Comparison of ENCODE assay signal across 17 mouse cellular contexts in genomic region chr13:34054391-34054790, GRCm38 (mm10). TPM values are rescaled to one million over a fixed set of nuclear protein-coding genes. Genes with fewer than 3 reads are reported as not detected.
DNase-seq lines count a peak whose midpoint lies in the region; ATAC-seq and TF ChIP-seq lines count a peak whose summit lies in the region.
"Had no signal": no experiment of that assay in that cellular context is flagged by ENCODE, and none has a peak within 500 bp of the region (broad histone marks: within the 10 kb centered on the region; RNA-seq: fewer than 3 reads in every experiment).

No protein-coding gene starts in this region.

- peak; percentile 31 for DNase-seq in lung, embryonic 14.5 days
- DNase-seq in lung, postnatal 4 days, result no peak
- DNase-seq in adrenal gland, postnatal 36 days, result peak; percentile 30 to 48
- no peak for DNase-seq in spleen, adult 12 weeks (ENCODE audit: low spot score)
- DNase-seq: cerebellum, adult 11-12 months; gastrocnemius, postnatal 25 days; left cerebral cortex, postnatal 4 days; retina, postnatal 1 day; thymus, postnatal 14 days had no signal

- H3K9me3 ChIP-seq in heart, embryonic 15.5 days (replicated peaks), result no peaks in the 10 kb centered on the region
- H3K9me3 ChIP-seq in heart, embryonic 11.5 days (replicated peaks; ENCODE audit: control insufficient read depth, low read length), result no peaks in the 10 kb centered on the region
- no peaks in the 10 kb centered on the region for H3K9me3 ChIP-seq in lung, embryonic 14.5 days (ENCODE audit: low read depth, low read length)
- no peaks in the 10 kb centered on the region for H3K9me3 ChIP-seq in liver, embryonic 12.5 days (replicated peaks)

- H3K36me3 ChIP-seq in heart, embryonic 15.5 days, result peaks cover 20% of the 10 kb centered on the region; the same call in 1 of the 2 replicates
- peaks cover 13% of the 10 kb centered on the region for H3K36me3 ChIP-seq in heart, embryonic 11.5 days (ENCODE audit: control insufficient read depth, insufficient read depth, low read length)
- H3K36me3 ChIP-seq in lung, embryonic 14.5 days (ENCODE audit: insufficient read depth), result peaks cover 18% of the 10 kb centered on the region; the same call in 1 of the 2 replicates
- H3K36me3 ChIP-seq in liver, embryonic 12.5 days, result peaks cover 15% of the 10 kb centered on the region; the same call in 1 of the 2 replicates

- H3K9ac ChIP-seq in heart, embryonic 15.5 days, result no peak overlapping the region
- H3K9ac ChIP-seq in heart, embryonic 11.5 days (ENCODE audit: low read depth, low read length), result no peak overlapping the region
- H3K9ac ChIP-seq in lung, embryonic 14.5 days, result no peak overlapping the region
- no peak overlapping the region for H3K9ac ChIP-seq in liver, embryonic 12.5 days
- H3K9ac ChIP-seq: hindbrain, embryonic 13.5 days had no signal

- H3K27ac ChIP-seq in heart, embryonic 15.5 days, result no peak overlapping the region
- H3K27ac ChIP-seq in heart, embryonic 11.5 days (ENCODE audit: low read depth, low read length), result no peak overlapping the region
- H3K27ac ChIP-seq in lung, embryonic 14.5 days (ENCODE audit: low read depth), result peak overlapping the region; percentile 71
- peak overlapping the region; percentile 66 for H3K27ac ChIP-seq in liver, embryonic 12.5 days
- H3K27ac ChIP-seq: forebrain, embryonic 10.5 days; hindbrain, embryonic 13.5 days had no signal

- H3K4me2 ChIP-seq in heart, embryonic 15.5 days, result no peak overlapping the region
- no peak overlapping the region for H3K4me2 ChIP-seq in heart, embryonic 11.5 days
- H3K4me2 ChIP-seq in lung, embryonic 14.5 days, result no peak overlapping the region
- no peak overlapping the region for H3K4me2 ChIP-seq in liver, embryonic 12.5 days
- H3K4me2 ChIP-seq: hindbrain, embryonic 13.5 days; midbrain, embryonic 11.5 days had no signal

- TF ChIP-seq CTCF in lung, embryonic 14.5 days (IDR thresholded peaks at IDR 0.05; ENCODE audit: low read depth), result no peak

- H3K27me3 ChIP-seq in heart, embryonic 15.5 days, result no peaks in the 10 kb centered on the region
- H3K27me3 ChIP-seq in heart, embryonic 11.5 days (ENCODE audit: control insufficient read depth, insufficient read depth, low read length), result no peaks in the 10 kb centered on the region
- H3K27me3 ChIP-seq in lung, embryonic 14.5 days (ENCODE audit: insufficient read depth, low read length), result no peaks in the 10 kb centered on the region
- H3K27me3 ChIP-seq in liver, embryonic 12.5 days (replicated peaks), result no peaks in the 10 kb centered on the region
- H3K27me3 ChIP-seq: hindbrain, embryonic 13.5 days had no signal

- H3K4me1 ChIP-seq in heart, embryonic 15.5 days (replicated peaks), result no peaks in the 10 kb centered on the region
- H3K4me1 ChIP-seq in heart, embryonic 11.5 days (ENCODE audit: control insufficient read depth, insufficient read depth, low read length), result no peaks in the 10 kb centered on the region
- no peaks in the 10 kb centered on the region for H3K4me1 ChIP-seq in lung, embryonic 14.5 days (ENCODE audit: insufficient read depth)
- H3K4me1 ChIP-seq in liver, embryonic 12.5 days, result no peaks in the 10 kb centered on the region
- H3K4me1 ChIP-seq: hindbrain, embryonic 13.5 days had no signal

- 71% methylated on average over 4 of the region's 4 CpGs for WGBS in heart, embryonic 15.5 days
- 57% methylated on average over 4 of the region's 4 CpGs for WGBS in heart, embryonic 11.5 days (ENCODE audit: insufficient replicate concordance)
- WGBS in lung, embryonic 14.5 days, result 60% methylated on average over 4 of the region's 4 CpGs
- WGBS in liver, embryonic 12.5 days (ENCODE audit: insufficient replicate concordance), result 61% methylated on average over 4 of the region's 4 CpGs

- no peak overlapping the region for H3K4me3 ChIP-seq in heart, embryonic 15.5 days
- H3K4me3 ChIP-seq in heart, embryonic 11.5 days (ENCODE audit: low read depth, low read length), result no peak overlapping the region
- no peak overlapping the region for H3K4me3 ChIP-seq in lung, embryonic 14.5 days (ENCODE audit: low read depth, low read length)
- no peak overlapping the region for H3K4me3 ChIP-seq in liver, embryonic 12.5 days
- H3K4me3 ChIP-seq: forebrain, embryonic 10.5 days; hindbrain, embryonic 13.5 days; myocyte had no signal

- ATAC-seq in heart, embryonic 15.5 days (replicated peaks; ENCODE audit: insufficient number of reproducible peaks, insufficient read depth, low FRiP score, low read depth), result 0 out of 2 replicates have a peak, but pooled peaks have one; percentile 18
- no peak for ATAC-seq in heart, embryonic 11.5 days (replicated peaks; ENCODE audit: insufficient number of reproducible peaks, low FRiP score, low TSS enrichment)
- ATAC-seq in lung, embryonic 14.5 days (ENCODE audit: insufficient read depth), result peak; percentile 81
- ATAC-seq in liver, embryonic 12.5 days, result peak; percentile 62
- no peak for ATAC-seq in inflammation-experienced regulatory T-cells, adult 6 months

RNA-seq across cellular contexts. Expression of gene Bphl, which starts 17.0 kb away (rescaled TPM):
- 46.4 and 51.8 TPM in 2 replicates for polyA plus RNA-seq in heart, embryonic 15.5 days (2015; fragmentation: Nextera tagmentation; extraction: Ambion mirVana)
- 42.4 and 44.8 TPM in 2 replicates for polyA plus RNA-seq in heart, embryonic 11.5 days (2014; fragmentation: Nextera tagmentation; extraction: Ambion mirVana)
- 46.8 and 49.0 TPM in 2 replicates for polyA plus RNA-seq in lung, embryonic 14.5 days (2014; fragmentation: Nextera tagmentation; extraction: Ambion mirVana)
- total RNA-seq in adrenal gland, postnatal 36 days (2021), result 10 to 100 TPM; 89.7 to 98.7 TPM
- 29.2 and 29.3 TPM in 2 replicates for polyA plus RNA-seq in liver, embryonic 12.5 days (2016; fragmentation: Nextera tagmentation; extraction: Ambion mirVana)
- polyA plus RNA-seq in inflammation-experienced regulatory T-cells, adult 6 months (2017; shearing (Covaris generic)), result 10 to 100 TPM; 11.8 to 33.6 (median 31.4) TPM

RNA-seq across cellular contexts. Expression of gene Tubb2a, which starts 23.4 kb away (rescaled TPM):
- polyA plus RNA-seq in heart, embryonic 15.5 days (2015; fragmentation: Nextera tagmentation; extraction: Ambion mirVana), result 136 and 170 TPM in 2 replicates
- polyA plus RNA-seq in heart, embryonic 11.5 days (2014; fragmentation: Nextera tagmentation; extraction: Ambion mirVana), result 96.2 and 112 TPM in 2 replicates
- 164 and 169 TPM in 2 replicates for polyA plus RNA-seq in lung, embryonic 14.5 days (2014; fragmentation: Nextera tagmentation; extraction: Ambion mirVana)
- 10 to 100 TPM; 24.6 to 42.9 TPM for total RNA-seq in adrenal gland, postnatal 36 days (2021)
- polyA plus RNA-seq in liver, embryonic 12.5 days (2016; fragmentation: Nextera tagmentation; extraction: Ambion mirVana), result 67.3 and 68.1 TPM in 2 replicates
- 1 to 10 TPM; 3.1 to 8.7 (median 8.0) TPM for polyA plus RNA-seq in inflammation-experienced regulatory T-cells, adult 6 months (2017; shearing (Covaris generic))

RNA-seq across cellular contexts. Expression of gene Serpinb6a, which starts 51.8 kb away (rescaled TPM):
- polyA plus RNA-seq in heart, embryonic 15.5 days (2015; fragmentation: Nextera tagmentation; extraction: Ambion mirVana), result 57.2 and 59.2 TPM in 2 replicates
- polyA plus RNA-seq in heart, embryonic 11.5 days (2014; fragmentation: Nextera tagmentation; extraction: Ambion mirVana), result 45.0 and 45.6 TPM in 2 replicates
- 62.3 and 68.3 TPM in 2 replicates for polyA plus RNA-seq in lung, embryonic 14.5 days (2014; fragmentation: Nextera tagmentation; extraction: Ambion mirVana)
- total RNA-seq in adrenal gland, postnatal 36 days (2021), result 100 to 1,000 TPM; 425 to 528 TPM
- 12.7 and 12.9 TPM in 2 replicates for polyA plus RNA-seq in liver, embryonic 12.5 days (2016; fragmentation: Nextera tagmentation; extraction: Ambion mirVana)
- polyA plus RNA-seq in inflammation-experienced regulatory T-cells, adult 6 months (2017; shearing (Covaris generic)), result 10 to 100 TPM; 39.5 to 66.1 (median 50.4) TPM

RNA-seq across cellular contexts. Expression of gene Ripk1, which starts 52.2 kb away (rescaled TPM):
- 8.3 and 11.0 TPM in 2 replicates for polyA plus RNA-seq in heart, embryonic 15.5 days (2015; fragmentation: Nextera tagmentation; extraction: Ambion mirVana)
- polyA plus RNA-seq in heart, embryonic 11.5 days (2014; fragmentation: Nextera tagmentation; extraction: Ambion mirVana), result 11.2 and 11.6 TPM in 2 replicates
- polyA plus RNA-seq in lung, embryonic 14.5 days (2014; fragmentation: Nextera tagmentation; extraction: Ambion mirVana), result 23.3 and 23.9 TPM in 2 replicates
- 10 to 100 TPM; 29.9 to 35.4 TPM for total RNA-seq in adrenal gland, postnatal 36 days (2021)
- 19.6 and 20.2 TPM in 2 replicates for polyA plus RNA-seq in liver, embryonic 12.5 days (2016; fragmentation: Nextera tagmentation; extraction: Ambion mirVana)
- 10 to 100 TPM; 10.6 to 17.5 (median 16.5) TPM for polyA plus RNA-seq in inflammation-experienced regulatory T-cells, adult 6 months (2017; shearing (Covaris generic))

Comparison
In these comparisons a context has a peak if more than half of its experiments do, and no peak if none do; other contexts are left out.
1. ATAC-seq: peak in heart, embryonic 15.5 days (single experiment), lung, embryonic 14.5 days (single experiment) and liver, embryonic 12.5 days (single experiment); none in heart, embryonic 11.5 days (single experiment) and inflammation-experienced regulatory T-cells, adult 6 months (single experiment).
2. DNase-seq: peak in lung, embryonic 14.5 days (single experiment) and adrenal gland, postnatal 36 days (2 of 2); none in lung, postnatal 4 days (0 of 2) and spleen, adult 12 weeks (single experiment).
3. H3K27ac ChIP-seq: peak in lung, embryonic 14.5 days (single experiment) and liver, embryonic 12.5 days (single experiment); none in heart, embryonic 15.5 days (single experiment) and heart, embryonic 11.5 days (single experiment).